Mouse (Mus musculus): ENCODE data around the gene Fancc.

GRCm38 (mm10) chr13:63244425-63244824, 252.7 kb downstream of the Fancc start:
- no peak for TF ChIP-seq CTCF (IDR thresholded peaks at IDR 0.05; ENCODE audit: low read depth)
- TF ChIP-seq EP300 (IDR thresholded peaks at IDR 0.05; ENCODE audit: low read depth): no peak
